Mouse (Mus musculus) embryonic fibroblast, embryonic 13.5 days (primary cell): ENCODE data around the gene Gabbr2. TPM values are rescaled to one million over a fixed set of nuclear protein-coding genes. Genes with fewer than 3 reads are reported as not detected.

Source experiments
- H3K27ac ChIP-seq: 2 replicates; pipeline ENCODE4 v1.5.1; 2012; ENCODE audit warnings: low read length, control low read depth, inconsistent platforms; ENCODE audit not compliant: insufficient read depth
- H3K4me1 ChIP-seq: 2 replicates; pipeline ENCODE4 v1.6.1; 2011; ENCODE audit warnings: low read length; ENCODE audit not compliant: control insufficient read depth, insufficient read depth
- H3K4me3 ChIP-seq: 2 replicates; pipeline ENCODE4 v1.5.1; 2011; ENCODE audit warnings: mild to moderate bottlenecking, control low read depth, low read length; ENCODE audit not compliant: insufficient read depth
- CTCF ChIP-seq: IDR thresholded peaks from 2 replicates; pipeline ENCODE4 v1.5.1; 2011; ENCODE audit warnings: mild to moderate bottlenecking, control low read depth, low read length, moderate library complexity, borderline replicate concordance; ENCODE audit not compliant: insufficient read depth
- POLR2A ChIP-seq: IDR thresholded peaks from 2 replicates; pipeline ENCODE4 v1.6.1; 2011; ENCODE audit warnings: low read depth, mild to moderate bottlenecking, control low read depth, low read length, moderate library complexity
- polyA plus RNA-seq: library from polyadenylated mRNA; stranded (reverse); fragments of >200 nt; gene quantifications from 2 replicates; pipeline ENCODE4 v1.2.4, GENCODE M21; 2011; ENCODE audit warnings: low read depth; ENCODE audit not compliant: missing spikeins, insufficient read length

Gabbr2 gene
- polyA plus RNA-seq, 1 experiment, result 0.30 TPM

GRCm38 (mm10) chr4:46856145-46856544 is 135.5 kb downstream of the Gabbr2 start:
- H3K4me3 ChIP-seq, result no peak overlapping the region
- TF ChIP-seq POLR2A (no peak), CTCF (no peak)
- no peak overlapping the region for H3K27ac ChIP-seq

GRCm38 (mm10) chr4:46854686-46855385 is 136.8 kb downstream of the Gabbr2 start:
- TF ChIP-seq POLR2A (no peak), CTCF (no peak)
- H3K4me1 ChIP-seq, result no peaks in the 10 kb centered on the region
- H3K4me3 ChIP-seq, result no peak overlapping the region
- no peak overlapping the region for H3K27ac ChIP-seq

More at GRCm38 (mm10) chr4:46856145-46856544, 135.5 kb downstream of the Gabbr2 start:
- no peaks in the 10 kb centered on the region for H3K4me1 ChIP-seq

GRCm38 (mm10) chr4:46853852-46854460 is 137.7 kb downstream of the Gabbr2 start:
- H3K27ac ChIP-seq, result no peak overlapping the region
- H3K4me3 ChIP-seq, result no peak overlapping the region
- H3K4me1 ChIP-seq, result no peaks in the 10 kb centered on the region
- TF ChIP-seq CTCF (no peak), POLR2A (no peak)

DNA sequence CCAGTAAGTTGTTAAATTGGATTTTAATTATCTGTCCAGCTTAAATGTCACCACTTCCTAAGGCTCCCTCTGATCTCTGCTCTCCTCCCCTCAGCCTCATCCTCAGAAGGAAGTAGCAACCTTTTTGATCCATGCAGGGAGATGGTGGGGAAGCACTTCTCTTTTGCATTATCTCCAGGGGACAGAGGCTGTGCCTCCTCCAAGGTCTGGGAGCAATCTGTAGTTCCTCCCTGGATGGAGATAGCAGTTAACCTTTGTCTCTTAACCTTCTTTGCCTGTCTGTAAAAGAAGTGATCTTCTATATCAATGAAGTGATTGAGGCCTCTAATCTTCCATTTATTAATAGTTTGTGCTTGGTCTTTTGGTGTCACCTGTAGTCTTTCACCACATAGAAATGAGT is 143.9 kb downstream of the Gabbr2 start:
- H3K4me1 ChIP-seq, result no peaks in the 10 kb centered on the region
- no peak for TF ChIP-seq POLR2A
- no peak overlapping the region for H3K27ac ChIP-seq
- no peak overlapping the region for H3K4me3 ChIP-seq

DNA sequence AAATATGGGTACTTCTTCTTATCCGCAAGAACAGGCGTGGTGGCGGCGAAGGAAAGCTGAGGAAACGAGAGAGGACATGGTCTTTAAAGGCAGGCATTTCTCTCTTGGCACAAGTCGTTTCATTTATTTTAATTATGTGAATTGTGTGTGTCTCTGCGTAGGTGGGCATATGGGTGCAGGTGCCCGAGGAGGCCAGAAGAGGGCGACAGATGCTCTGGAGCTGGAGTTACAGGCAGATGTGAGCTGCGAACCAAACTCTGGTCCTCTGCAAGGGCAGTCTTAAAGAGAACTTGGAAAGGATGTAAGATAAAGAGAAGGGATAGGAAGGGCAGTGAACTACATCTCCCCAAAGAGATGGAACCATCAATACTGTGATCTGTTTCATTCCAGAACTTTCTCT is 145.3 kb downstream of the Gabbr2 start:
- Histone ChIP-seq H3K4me3 (no peak overlapping the region), H3K27ac (no peak overlapping the region), H3K4me1 (no peaks in the 10 kb centered on the region)
- no peak for TF ChIP-seq POLR2A
- no peak for TF ChIP-seq CTCF

DNA sequence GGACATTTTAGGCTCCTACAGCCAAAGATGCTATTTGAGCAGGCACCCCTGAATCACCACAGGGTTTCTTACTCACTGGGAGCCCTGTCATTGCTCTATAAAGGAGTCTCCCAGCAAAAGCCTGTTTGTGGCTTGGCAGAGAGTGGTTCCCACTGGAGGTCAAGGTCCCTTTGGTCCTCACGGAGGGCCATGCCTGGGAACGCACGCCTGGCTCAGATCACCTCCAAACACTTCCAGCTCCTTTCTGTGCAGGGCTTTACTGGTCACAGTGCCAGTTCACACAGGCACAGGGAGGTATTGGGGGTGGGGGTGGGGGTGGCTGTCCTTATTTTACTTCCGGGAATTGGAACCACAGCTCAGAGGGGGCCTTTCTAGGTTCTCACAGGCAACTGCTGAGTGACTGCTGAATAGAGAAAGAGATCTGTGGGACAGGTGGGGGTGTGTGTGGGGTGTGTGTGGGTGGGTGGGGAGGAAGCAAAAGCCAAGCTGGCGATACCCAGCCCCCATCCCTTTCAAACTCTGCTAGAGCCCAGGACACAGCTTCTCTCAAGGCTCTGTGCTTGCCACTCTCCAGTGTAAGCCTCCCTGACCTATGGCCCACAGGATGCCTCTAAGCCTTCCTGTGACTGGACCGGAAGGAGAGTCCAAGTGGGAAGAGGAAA is 146.6 kb downstream of the Gabbr2 start:
- H3K27ac ChIP-seq, result no peak overlapping the region
- H3K4me1 ChIP-seq, result no peaks in the 10 kb centered on the region
- no peak overlapping the region for H3K4me3 ChIP-seq
- TF ChIP-seq CTCF, result no peak
- no peak for TF ChIP-seq POLR2A

- H3K4me1 ChIP-seq, result no peaks in the 10 kb centered on the region
- no peak overlapping the region for H3K27ac ChIP-seq
- no peak overlapping the region for H3K4me3 ChIP-seq
- TF ChIP-seq CTCF, result no peak
- TF ChIP-seq POLR2A, result no peak
These were observed 147.1 kb downstream of the Gabbr2 start for GRCm38 (mm10) chr4:46844567-46844966.

GRCm38 (mm10) chr4:46842596-46842995 is 149.1 kb downstream of the Gabbr2 start:
- Histone ChIP-seq H3K27ac (no peak overlapping the region), H3K4me1 (no peaks in the 10 kb centered on the region), H3K4me3 (no peak overlapping the region)
- TF ChIP-seq POLR2A, result no peak
- no peak for TF ChIP-seq CTCF

DNA sequence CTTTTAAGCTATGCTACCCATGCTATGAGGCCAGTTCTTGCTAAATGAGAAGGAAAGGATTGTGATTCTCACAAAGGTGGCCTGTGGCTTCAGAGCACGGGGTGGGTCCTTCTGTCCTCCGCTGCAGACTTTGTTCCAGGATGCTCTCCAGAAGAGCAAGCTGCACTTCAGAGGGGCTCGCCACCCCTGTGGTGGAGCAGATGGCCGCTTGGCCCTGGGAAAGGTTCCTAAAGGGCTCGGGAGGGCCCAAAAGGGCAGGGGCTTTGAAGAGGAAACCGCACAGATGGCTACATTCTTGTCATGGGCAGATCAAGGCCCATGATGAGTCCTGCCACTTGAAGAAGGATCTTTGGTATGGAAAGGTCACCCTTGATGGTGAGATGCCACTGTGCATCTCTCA is 151.5 kb downstream of the Gabbr2 start:
- TF ChIP-seq POLR2A (no peak), CTCF (no peak)
- Histone ChIP-seq H3K4me1 (no peaks in the 10 kb centered on the region), H3K27ac (no peak overlapping the region), H3K4me3 (no peak overlapping the region)

GRCm38 (mm10) chr4:46837362-46837761 is 154.3 kb downstream of the Gabbr2 start:
- Histone ChIP-seq H3K27ac (no peak overlapping the region), H3K4me3 (no peak overlapping the region), H3K4me1 (no peaks in the 10 kb centered on the region)
- TF ChIP-seq POLR2A, result no peak
- TF ChIP-seq CTCF, result no peak
